Mouse (Mus musculus) MEL (cell line): ENCODE measurements at regions not wholly inside any gene's neighbourhood (a gene's known extent, or its start where the extent isn't known, plus 50 kb on each side); places are given as distances from the start of the nearest gene placed in this dataset.

Source experiments
- BHLHE40 ChIP-seq: IDR thresholded peaks from 2 replicates; pipeline ENCODE4 v1.6.1; 2012; ENCODE audit warnings: low read depth, mild to moderate bottlenecking, inconsistent platforms, low read length, improper control_type of control experiment, borderline replicate concordance
- CTCF ChIP-seq, 3 experiments: IDR thresholded peaks in 2 of 3; conservative IDR thresholded peaks in 1 of 3; 2 replicates each; pipeline ENCODE4 v1.5.1; 2011 to 2012; ENCODE audit warnings: low read length in 3 of 3, low read depth in 2 of 3, mild to moderate bottlenecking in 2 of 3, improper control_type of control experiment in 1 of 3, inconsistent platforms in 1 of 3, mixed read lengths in 1 of 3, moderate library complexity in 1 of 3; ENCODE audit not compliant: control insufficient read depth in 1 of 3, insufficient read depth in 1 of 3, poor library complexity in 1 of 3, severe bottlenecking in 1 of 3
- GATA1 ChIP-seq: IDR thresholded peaks from 2 replicates; pipeline ENCODE4 v1.6.1; 2011; ENCODE audit warnings: low read depth, low read length, improper control_type of control experiment
- HCFC1 ChIP-seq: IDR thresholded peaks from 2 replicates; pipeline ENCODE4 v1.6.1; 2012; ENCODE audit warnings: low read depth, mild to moderate bottlenecking, inconsistent platforms, low read length, improper control_type of control experiment, moderate library complexity
- KAT2A ChIP-seq: conservative IDR thresholded peaks from 2 replicates; pipeline ENCODE4 v1.6.1; 2012; ENCODE audit warnings: low read depth, low read length, improper control_type of control experiment, inconsistent platforms
- MAX ChIP-seq: IDR thresholded peaks from 2 replicates; pipeline ENCODE4 v1.6.1; 2011; ENCODE audit warnings: low read length, improper control_type of control experiment
- MAZ ChIP-seq: IDR thresholded peaks from 2 replicates; pipeline ENCODE4 v1.6.1; 2012; ENCODE audit warnings: low read depth, mild to moderate bottlenecking, inconsistent platforms, low read length, improper control_type of control experiment
- RAD21 ChIP-seq: IDR thresholded peaks from 2 replicates; pipeline ENCODE4 v1.6.1; 2011; ENCODE audit warnings: mild to moderate bottlenecking, low read depth, low read length, improper control_type of control experiment
- SMC3 ChIP-seq: IDR thresholded peaks from 2 replicates; pipeline ENCODE4 v1.6.1; 2011; ENCODE audit warnings: low read depth, low read length, improper control_type of control experiment
- USF1 ChIP-seq: IDR thresholded peaks from 2 replicates; pipeline ENCODE4 v1.6.1; 2014; ENCODE audit warnings: low read depth, mild to moderate bottlenecking, inconsistent platforms, low read length, improper control_type of control experiment, moderate library complexity

DNA sequence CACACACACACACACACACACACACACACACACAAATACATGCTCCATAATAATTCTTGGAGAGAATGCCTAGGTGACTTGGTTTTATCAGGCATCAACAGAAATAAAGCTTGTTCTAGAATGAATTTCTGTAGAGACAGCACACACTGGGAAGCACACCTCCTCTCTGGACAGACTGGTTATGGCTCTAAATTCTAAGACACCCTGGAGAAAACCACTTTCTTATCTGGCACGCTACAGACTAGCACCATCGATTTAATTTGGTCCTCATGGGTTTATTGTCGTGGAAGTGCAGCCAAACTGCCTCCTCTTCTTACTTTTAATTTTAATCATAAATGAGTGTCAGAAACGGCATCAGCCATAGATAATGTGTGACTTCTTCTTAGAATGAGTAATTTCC is 422.8 kb upstream of the Adgrl2 start:
- TF ChIP-seq CTCF (IDR thresholded peaks at IDR 0.05 in 2 of 3, conservative IDR thresholded peaks at IDR 0.05 in 1 of 3; ENCODE audit: control insufficient read depth in 1 of 3, insufficient read depth in 1 of 3, low read depth in 2 of 3, low read length in 3 of 3, poor library complexity in 1 of 3, severe bottlenecking in 1 of 3) = no peak
- TF ChIP-seq BHLHE40 = no peak
- TF ChIP-seq GATA1 = no peak
- no peak for TF ChIP-seq SMC3
- no peak for TF ChIP-seq HCFC1
- no peak for TF ChIP-seq USF1
- no peak for TF ChIP-seq KAT2A
- TF ChIP-seq MAX = no peak
- TF ChIP-seq RAD21 = no peak
- TF ChIP-seq MAZ = no peak
